Mouse (Mus musculus) brain, embryonic 14.5 days (tissue): Measurements from ENCODE around the gene Gm49337. TPM values are rescaled to one million over a fixed set of nuclear protein-coding genes. Genes with fewer than 3 reads are reported as not detected.

Experiments used
- DNase-seq: peaks from one replicate; pipeline ENCODE4 v3.0.0-alpha.2; 2011; ENCODE audit warnings: low read depth
- CTCF ChIP-seq: fragments of 200-500 bp; IDR thresholded peaks from 2 replicates; pipeline ENCODE4 v1.5.1; 2012; ENCODE audit warnings: inconsistent platforms, mild to moderate bottlenecking, moderate library complexity, borderline replicate concordance; ENCODE audit not compliant: insufficient read depth, insufficient read length; ENCODE audit errors: extremely low read depth
- POLR2A ChIP-seq: fragments of 200-500 bp; IDR thresholded peaks from 2 replicates; pipeline ENCODE4 v1.6.1; 2012; ENCODE audit warnings: mild to moderate bottlenecking, inconsistent platforms, borderline replicate concordance; ENCODE audit not compliant: poor library complexity, insufficient read depth, insufficient read length, severe bottlenecking; ENCODE audit errors: extremely low read depth
- polyA plus RNA-seq: library from polyadenylated mRNA; depleted of rRNA; stranded (reverse); fragments of >200 nt; gene quantifications from 2 replicates; pipeline ENCODE4 v1.2.3, GENCODE M21; 2012; rRNA removed

Gene Gm49337
- polyA plus RNA-seq, 1 experiment, result not detected

DNA sequence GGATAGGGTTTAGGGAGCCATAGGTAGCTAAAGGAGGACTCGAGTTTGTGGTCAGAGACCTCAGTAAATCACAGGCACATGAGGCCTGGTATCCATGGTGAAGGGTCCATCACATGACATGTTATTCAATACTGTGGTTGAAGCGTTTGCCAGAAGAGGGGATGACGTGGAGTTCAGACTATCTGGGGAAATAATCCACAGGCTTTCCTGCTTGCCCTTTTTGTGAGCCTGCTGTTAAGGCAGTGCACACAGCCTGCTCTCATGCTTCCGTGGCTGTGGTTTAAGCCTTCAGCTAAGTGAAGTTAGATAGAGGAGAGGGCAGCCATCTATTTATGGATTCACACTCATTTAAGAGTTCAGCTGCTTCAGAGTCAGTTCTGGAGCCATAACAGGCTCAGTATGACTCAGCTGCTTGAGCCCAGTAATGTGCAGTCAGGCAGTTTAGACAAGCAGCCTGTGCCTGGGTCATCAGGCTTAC, 127.7 kb downstream of the Gm49337 start:
- DNase-seq, result no peak
- no peak for TF ChIP-seq CTCF
- no peak for TF ChIP-seq POLR2A

DNA sequence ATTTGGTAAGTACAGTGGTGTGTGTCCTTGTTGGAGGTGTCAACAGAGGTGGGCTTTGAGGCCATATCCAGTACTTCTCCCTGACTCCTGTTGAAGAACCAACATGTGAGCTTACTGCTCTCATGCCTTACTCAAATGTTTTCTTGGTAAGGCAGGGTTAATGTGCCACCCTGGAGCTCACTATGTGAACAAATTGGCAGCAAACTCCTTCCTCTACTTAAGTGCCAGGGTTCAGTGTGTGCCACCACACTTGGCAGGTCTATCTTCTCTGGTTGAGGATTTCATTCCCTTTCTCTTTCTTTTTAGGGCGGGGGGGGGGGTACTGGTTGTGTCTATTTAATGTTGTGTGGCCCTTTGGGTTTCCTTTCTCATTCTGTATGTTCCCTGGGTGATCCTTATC, 131.4 kb downstream of the Gm49337 start:
- peak; percentile 9 for DNase-seq
- TF ChIP-seq CTCF (no peak), POLR2A (no peak)

GRCm38 (mm10) chr4:116317575-116317974, 144.4 kb downstream of the Gm49337 start:
- TF ChIP-seq POLR2A (no peak), CTCF (no peak)
- no peak for DNase-seq

GRCm38 (mm10) chr4:116322127-116322526, 148.9 kb downstream of the Gm49337 start:
- no peak for TF ChIP-seq CTCF
- TF ChIP-seq POLR2A, result no peak

DNA sequence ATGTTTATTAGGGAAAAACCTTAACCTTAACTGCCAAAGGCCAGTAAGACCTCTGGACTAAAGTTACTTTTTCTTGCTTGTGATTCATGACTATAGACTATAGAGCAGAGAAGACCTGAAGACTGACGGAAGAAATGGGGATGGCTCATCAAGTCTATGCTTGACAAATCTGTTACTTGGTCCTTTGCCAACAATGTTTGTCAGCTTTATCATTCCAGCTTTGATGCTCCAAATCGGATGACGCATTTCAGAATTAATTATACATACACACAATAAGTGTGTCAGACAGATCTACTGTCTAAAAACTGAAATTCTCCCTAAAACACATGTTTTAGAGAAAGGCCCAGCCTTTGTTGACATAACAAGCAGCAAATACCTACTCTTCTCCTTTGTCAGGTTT, 156.1 kb downstream of the Gm49337 start:
- peak; percentile 58 for DNase-seq
- TF ChIP-seq CTCF (no peak), POLR2A (no peak)

More at GRCm38 (mm10) chr4:116322127-116322526, 148.9 kb downstream of the Gm49337 start:
- DNase-seq, result no peak

DNA sequence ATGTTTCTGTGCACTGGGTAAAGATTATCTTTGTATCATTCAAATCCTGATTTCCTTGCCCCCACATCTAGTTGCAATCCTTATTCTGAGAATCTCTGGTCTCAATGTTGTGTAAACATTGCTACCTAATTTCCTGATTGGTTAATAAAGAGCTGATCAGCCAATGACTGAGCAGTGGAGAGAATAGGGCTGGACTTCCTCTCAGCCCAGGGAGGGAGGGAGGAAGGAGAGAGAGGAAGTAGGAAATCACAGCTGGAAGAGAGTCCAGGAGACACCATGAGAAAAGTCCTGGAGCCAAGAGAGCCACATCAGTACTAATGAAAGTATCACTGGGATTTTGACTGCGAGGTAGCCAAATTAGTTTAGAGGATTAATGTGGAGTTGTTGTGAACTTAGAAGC, 163.1 kb downstream of the Gm49337 start:
- no peak for DNase-seq
- TF ChIP-seq POLR2A (no peak), CTCF (no peak)

GRCm38 (mm10) chr4:116342119-116342518, 168.9 kb downstream of the Gm49337 start:
- TF ChIP-seq CTCF (peak; percentile 68; the same call in 1 of the 2 replicates), POLR2A (no peak)
- DNase-seq, result peak; percentile 82

Other genes starting within 250 kb of the Gm49337 start
- 4.8 and 9.5 TPM in 2 replicates for gene Dmbx1, start 233.5 kb upstream of the Gm49337 start, polyA plus RNA-seq
- gene Faah, start 155.5 kb upstream of the Gm49337 start, polyA plus RNA-seq, result 14.5 and 20.1 TPM in 2 replicates
- 8.1 and 8.2 TPM in 2 replicates for gene Nsun4, start 119.5 kb upstream of the Gm49337 start, polyA plus RNA-seq
- gene Uqcrh, start 98.3 kb upstream of the Gm49337 start, polyA plus RNA-seq, result 362 and 404 TPM in 2 replicates
- 59.2 and 59.6 TPM in 2 replicates for gene Lrrc41, start 98.1 kb upstream of the Gm49337 start, polyA plus RNA-seq
- 8.1 and 13.1 TPM in 2 replicates for gene Rad54l, start 49.7 kb upstream of the Gm49337 start, polyA plus RNA-seq
- gene Pomgnt1, start 49.5 kb upstream of the Gm49337 start, polyA plus RNA-seq, result 73.2 and 79.8 TPM in 2 replicates
- gene Lurap1, start 22.0 kb upstream of the Gm49337 start, polyA plus RNA-seq, result 1.4 and 1.5 TPM in 2 replicates
- 0.07 TPM in 1 of 2 replicates, not detected in the other for gene Tspan1, start 5.8 kb upstream of the Gm49337 start, polyA plus RNA-seq
- gene 1700042G07Rik, start within 50 bp of the Gm49337 start, polyA plus RNA-seq, result not detected in 2 replicates
- 117 and 122 TPM in 2 replicates for gene Pik3r3, start 48.2 kb downstream of the Gm49337 start, polyA plus RNA-seq